Mouse (Mus musculus) left cerebral cortex, adult 11 months (tissue): Measurements from ENCODE around the gene Gm10337.

ENCODE experiments used
- DNase-seq: peaks from one replicate; pipeline ENCODE4 v3.0.0; 2022; ENCODE audit warnings: low spot score

Gene Gm10337

DNA sequence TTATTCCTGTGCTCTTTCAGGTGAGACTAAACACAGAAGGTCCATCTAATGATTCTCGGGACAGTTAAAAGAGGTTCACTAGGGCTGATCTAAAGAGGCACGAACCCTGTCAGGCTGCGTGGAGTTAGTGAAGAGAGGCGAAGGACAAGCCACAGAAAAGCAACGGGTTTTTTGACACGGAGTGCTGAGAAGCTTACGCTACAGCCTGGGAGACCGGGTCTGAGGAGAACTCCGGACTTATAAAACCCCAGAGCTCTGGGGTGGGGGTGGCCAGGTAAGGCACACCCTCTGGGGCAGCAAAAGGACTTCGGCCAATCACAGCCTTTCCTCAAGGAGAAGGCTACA is 14.1 kb downstream of the Gm10337 start:
- DNase-seq = no peak

DNA sequence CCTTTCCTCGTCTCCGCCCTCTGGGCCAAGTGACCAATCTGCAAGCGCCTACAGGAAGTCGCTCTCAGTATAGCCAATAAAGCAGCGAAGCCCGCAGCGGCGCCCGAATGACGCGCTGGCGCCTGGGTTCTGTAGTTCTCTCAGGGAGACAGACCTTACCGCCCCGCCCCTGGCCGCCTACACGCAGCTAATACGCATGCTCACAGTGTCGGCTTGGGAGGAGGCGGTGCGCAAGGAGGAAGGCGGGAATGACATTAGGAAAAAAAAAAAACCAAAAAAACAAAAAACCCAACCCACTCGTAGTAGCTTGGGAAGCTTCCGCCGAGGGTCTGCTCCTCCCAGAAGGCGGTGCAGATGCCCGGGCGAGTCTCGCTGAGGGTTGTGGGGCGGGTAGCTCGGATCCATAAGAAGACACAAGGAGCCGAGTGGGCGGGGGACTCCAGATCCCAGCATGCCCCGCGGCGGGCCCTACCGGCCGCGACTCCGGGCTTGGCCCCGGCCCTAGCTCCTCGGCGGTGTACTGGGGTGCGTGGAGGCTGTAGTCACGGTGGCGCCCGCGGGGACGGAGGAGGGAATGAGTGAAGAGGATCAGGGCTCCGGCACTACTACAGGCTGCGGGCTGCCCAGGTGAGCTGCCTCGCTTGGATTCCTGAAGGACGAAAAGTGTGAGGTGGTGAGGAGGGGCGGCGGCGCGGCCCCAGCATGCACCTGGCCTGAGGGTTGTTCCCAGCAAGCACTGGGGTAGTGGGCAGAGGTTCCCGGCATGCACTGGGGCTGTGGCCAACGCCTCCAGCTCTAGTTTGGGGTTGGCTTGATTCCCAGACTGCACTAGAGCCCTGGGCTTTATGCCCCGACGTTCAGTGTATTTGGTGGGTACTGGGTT is 14.7 kb downstream of the Gm10337 start, which contains the start of gene Tarbp2:
Tarbp2 (plus strand) TSS at position 217 of the 883 bp plus-strand sequence.
- peak; percentile 100 for DNase-seq

DNA sequence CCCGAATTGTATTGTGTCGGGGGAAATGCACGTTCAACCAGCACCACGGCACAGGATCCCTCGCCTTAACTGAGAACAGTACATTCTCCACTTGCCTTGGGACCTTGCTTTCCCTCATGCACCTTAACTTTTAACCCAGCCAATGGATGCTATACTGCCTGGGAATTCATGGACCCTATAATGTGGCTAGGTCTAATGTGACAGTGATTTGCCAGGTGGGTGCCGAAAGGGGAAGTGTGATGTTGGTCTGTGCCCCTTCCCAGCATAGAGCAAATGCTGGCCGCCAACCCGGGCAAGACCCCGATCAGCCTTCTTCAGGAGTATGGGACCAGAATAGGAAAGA is 15.3 kb downstream of the Gm10337 start:
- no peak for DNase-seq

DNA sequence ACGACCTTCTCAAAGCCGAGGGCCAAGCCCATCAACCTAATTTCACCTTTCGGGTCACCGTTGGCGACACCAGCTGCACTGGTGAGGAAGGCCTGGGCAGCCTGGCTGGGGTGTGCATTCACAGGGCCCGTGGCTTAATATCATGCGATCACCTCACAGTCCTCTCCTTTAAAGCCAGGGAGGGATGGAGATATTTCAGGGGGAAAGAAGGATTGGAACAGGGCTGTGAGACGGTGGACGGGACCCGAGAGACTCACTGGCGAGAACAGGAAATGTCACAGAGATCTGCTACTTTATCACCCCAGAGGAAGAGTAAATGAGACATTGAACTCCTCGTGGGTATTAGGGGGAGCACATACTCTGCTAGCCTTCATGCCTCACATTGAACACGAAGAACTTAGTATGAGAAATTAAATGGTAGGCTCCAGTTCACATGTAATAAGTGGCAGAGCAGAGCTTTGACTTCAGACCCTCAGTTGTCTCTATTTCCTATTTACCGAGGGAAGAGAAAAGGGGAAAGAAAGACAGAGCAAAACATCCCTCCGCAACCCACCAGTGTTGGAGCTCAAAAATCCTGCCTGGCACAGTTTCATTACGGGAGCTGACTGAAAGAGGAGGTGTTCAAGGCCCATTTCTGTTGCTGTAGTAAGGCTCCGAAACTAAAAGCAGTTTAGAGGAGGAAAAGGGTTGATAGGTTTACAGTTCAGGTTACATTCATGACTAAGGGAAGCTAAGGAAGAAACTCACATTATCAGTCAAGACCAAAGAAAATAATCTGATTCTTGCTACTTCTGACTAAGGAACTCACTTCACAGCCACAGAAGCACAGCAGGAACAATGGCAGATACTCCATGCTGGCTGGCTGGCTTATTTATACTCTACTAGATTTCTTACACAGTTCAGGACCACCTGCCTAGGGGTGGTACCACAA is 16.0 kb downstream of the Gm10337 start:
- no peak for DNase-seq

DNA sequence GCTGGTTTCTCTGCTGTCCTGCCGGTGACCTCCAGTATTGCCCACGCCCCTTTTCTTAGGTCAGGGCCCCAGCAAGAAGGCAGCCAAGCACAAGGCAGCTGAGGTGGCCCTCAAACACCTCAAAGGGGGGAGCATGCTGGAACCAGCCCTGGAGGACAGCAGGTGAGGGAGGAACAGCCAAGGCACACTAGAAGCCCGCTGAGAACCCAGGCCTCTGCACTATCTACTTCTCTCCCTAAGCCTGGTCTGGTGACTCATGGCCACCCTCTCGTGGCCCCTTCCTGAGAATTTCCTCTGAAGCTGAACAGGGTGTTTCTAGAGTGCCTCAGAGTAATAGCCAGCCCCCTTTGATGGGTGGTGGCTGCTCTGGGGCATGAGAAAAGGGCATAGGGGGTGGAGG is 16.9 kb downstream of the Gm10337 start:
- no peak for DNase-seq

DNA sequence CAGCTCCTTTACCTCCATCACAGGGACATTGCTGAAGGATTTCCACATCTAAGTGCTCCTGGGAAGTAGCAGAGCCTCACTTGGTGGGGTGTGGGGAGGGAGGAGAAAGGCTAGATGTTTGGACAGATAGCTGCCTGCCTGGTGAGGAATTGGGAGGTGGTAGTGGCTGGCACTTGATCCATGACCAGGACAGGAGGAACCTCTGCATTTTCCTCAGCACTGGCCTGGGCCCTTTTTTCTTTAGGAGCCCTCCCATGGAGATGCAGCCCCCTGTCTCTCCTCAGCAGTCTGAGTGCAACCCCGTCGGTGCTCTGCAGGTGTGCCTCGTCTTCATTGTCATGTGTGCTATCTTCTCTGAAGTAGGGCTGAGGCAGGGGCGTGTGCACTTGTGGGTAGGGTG is 18.0 kb downstream of the Gm10337 start:
- DNase-seq = no peak

DNA sequence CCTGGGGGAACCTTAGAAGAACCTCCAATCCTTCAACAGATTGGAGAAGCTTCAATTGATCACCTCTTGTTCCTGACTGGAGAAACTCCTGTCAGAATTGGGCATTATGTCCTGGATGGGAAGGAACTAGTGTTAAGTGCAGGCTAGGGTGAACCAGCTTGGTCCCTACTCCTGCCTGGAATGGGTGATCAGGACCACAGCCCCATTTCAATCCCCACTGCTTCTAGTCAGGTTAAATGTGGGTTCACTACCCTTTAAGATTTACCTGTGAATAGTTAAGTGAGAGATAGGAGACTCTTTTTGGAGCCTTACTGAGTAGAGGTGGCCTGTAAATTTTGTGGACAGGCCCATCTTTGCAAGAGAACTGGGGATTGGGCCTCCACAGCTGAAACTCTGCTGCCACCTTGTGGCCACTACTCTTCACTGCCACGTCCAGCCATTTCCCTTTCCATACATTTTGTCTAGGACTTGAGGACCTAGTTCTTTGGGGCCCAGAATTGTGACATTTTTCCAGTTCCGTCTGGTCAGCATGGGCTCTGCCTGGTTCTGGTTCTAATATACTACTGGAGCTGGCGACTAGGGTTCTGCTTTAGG is 21.5 kb downstream of the Gm10337 start, which contains the start of gene Npff:
Npff (minus strand) TSS at position 51 of the 594 bp plus-strand sequence.
- no peak for DNase-seq

DNA sequence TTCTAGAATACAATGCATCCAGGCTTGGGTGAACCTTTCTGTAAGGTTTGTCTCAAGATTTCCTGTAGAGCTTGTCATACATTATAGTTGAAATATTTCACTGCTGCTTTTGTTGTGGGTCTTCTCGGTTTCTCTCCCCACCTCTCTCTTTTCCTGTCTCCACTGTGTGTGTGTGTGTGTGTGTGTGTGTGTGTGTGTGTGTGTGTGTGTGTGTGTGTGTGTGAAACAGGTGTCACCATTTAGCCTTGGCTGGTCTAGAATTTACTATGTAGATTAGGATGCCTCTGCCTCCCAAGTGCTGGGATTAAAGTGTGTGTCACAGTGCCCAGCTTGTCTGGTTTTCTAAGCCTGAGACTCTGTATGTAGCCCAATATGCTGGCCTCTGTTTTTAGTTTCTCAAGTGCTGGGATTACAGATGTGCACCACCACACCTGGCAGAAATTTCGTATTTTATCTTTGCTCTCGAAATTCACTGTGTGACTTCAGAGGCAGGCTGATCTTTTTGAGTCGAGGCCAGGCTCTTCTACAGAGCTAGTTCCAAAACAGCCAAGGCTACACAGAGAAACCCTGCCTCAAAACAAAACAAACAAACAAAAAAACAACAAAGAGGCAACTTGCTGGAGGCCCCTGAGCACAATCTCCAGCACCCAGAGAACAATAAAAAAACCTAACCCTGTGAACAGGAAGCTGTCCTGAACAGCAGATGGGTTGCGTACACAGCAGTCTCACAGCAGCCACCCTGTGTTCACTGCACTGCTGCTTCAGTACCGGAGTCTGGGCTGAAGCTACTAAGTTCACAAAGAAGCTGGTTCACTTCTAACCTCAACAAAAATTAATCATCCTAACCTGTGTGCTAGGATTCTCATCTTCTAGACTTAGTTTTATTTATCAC is 22.8 kb downstream of the Gm10337 start:
- DNase-seq = no peak

DNA sequence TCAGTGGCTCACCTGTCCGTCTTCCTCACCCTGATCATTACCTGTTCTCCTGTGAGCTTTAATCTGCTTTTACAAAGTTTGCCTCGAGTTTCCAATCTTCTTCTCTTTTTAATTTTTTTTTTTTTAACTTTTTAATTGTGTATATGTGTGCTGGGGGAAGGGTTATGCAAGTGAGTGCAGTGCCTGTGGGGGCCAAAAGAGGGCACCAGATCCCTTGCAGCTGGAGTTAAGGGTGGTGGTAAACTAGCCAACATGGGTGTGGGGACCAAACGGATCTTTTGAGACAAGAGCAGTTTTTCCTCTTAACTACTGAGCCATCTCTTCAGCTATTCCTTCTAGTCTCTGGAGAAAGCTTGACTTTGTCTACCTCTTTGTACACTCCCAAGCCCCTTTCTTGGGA is 24.4 kb downstream of the Gm10337 start:
- no peak for DNase-seq

DNA sequence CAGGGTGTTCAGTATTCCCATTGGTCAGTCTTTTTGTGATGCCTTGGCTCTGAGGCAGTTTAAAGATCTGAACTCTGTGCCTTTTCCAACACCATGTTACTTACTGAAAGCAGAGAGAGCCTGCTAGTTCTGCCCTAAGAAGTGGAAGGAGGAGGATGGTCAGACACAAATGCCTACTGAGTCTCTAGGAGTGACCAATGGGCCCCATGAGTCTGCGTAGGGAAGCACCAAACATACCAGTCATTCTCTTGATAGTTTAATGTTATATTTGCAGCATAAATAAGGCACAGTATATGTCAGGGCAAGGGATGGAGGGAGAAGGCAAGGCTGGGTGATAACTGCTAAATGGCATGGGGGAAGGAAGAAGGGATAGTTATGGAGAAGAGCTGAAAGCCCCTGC is 24.9 kb downstream of the Gm10337 start:
- no peak for DNase-seq

DNA sequence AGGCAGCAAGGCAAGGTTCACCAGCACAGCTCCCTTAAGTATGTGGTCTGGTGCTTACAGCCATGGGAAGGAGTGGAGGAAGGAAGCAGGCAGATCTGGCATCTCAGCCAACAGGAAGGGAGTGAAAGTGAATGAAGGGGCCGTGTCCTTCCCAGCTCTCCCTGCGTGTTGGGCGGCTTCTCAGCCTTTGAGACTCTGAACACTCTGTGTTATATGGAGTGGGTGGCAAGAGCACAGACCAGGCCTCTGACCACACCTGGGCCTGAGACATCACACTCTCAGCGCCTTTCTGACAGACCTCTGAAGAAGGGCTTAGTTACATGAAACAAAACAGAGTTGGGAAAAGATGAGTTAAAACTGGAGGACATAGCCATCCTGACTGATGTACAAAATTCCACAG is 27.0 kb downstream of the Gm10337 start:
- no peak for DNase-seq

DNA sequence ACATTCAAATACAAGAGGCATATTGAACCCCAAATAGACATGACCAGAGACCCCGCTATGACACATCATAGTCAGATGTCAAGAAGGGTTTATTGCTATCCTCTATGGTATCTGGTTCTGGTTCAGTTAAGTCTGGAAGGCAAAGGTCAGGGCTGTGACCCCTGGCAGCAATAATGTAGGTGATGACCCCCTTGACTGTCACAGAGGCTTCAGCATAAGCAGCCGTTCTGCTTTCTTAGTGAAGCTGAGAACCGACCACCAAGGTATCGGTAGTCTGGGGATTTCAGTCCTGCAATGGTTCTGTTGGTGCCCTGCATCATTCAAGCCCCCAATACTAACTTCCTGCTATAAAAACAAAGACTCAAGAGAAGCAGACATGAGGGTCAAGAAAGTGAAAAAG is 28.1 kb downstream of the Gm10337 start:
- DNase-seq = no peak

DNA sequence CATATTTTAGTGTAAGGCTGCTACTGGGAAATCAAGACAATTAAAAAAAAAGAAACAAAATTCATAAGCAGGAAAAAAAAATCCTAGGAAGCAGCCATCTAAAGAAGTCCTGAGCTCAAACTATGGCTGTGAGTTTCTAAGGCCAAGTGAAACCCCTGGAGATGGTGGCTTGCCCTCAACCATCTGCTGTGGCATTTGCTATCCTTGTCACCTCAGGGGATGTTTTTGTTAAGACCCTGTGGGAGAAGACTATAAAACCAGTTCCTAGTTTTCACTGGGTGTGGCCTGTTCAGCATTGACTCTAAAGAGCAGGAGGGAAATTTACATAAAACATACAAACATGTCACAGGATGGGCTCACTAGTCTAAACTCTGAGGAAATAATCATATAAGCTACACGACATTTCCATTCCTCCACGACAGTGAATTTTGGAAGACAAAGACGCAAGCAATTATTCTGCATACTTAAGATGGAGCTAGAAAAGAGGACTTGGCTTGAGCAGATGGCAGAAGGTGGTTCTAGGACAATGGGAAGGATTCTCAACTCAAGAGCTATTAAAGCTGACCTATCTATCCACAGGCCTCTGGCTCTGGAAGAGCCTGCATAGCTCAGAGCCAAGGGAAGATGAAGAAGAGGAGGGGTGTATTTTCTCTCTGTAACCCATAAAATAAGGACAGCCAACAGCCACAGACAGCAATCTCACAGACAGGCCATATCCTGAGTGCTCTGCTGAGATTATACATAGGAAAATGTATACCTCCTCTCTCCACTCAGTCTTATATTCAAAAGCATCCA is 28.8 kb downstream of the Gm10337 start:
- DNase-seq = no peak

DNA sequence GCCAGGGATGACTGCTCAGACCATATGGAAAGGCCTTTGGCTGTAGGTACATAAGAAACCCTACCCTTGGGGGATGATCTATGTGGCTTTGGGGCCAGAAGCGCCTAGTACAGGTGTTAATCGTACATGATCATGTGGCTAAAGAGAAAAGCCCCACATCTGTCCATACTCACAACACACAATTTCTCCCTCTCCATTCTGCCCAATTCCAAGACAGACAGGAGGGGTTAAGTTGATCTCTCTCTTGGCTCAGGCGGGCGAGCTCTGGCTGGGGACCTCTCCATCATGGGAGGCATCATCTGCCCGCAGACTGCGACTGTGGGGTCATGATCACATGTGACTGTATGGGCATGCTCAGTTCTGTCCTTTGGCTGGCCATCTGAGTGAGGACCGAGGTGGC is 30.4 kb downstream of the Gm10337 start:
- DNase-seq = no peak

DNA sequence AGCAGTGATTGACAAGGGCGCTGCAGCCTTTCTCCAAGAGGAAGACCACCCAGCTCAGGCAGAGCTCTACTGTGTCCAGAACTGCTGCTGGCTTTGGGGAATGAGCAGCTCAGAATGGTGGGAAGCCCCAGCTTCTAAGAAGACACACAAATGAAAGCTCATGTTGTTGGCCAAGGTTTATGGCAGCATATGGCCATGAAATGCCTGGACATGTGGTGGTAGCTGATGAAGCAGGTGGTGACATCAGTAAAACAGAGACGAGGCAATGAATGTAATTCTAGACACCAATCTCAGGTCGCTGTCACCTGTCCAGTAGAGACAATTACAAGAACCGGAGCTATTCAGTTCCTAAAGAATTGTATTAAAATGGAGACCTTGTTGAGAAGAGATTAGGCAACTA is 41.3 kb downstream of the Gm10337 start:
- no peak for DNase-seq

DNA sequence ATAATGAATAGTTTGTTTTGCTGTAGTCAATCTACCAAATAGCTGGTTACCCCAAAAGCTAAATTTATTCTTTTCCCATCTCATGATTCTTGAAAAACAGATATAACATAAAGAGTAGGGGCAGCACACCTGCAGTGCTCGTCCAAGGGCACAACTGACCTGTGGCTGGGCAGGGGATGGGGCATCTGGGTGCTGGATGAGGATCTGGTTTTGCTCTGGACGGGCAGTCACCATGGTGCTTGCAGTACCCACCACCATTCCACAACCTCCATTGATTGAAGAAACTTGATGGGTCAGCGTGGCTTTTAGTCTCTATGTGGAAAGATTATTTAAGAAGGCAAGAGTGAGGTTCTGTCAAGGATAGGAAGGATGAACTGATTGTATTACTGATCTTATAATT is 42.7 kb downstream of the Gm10337 start:
- no peak for DNase-seq

DNA sequence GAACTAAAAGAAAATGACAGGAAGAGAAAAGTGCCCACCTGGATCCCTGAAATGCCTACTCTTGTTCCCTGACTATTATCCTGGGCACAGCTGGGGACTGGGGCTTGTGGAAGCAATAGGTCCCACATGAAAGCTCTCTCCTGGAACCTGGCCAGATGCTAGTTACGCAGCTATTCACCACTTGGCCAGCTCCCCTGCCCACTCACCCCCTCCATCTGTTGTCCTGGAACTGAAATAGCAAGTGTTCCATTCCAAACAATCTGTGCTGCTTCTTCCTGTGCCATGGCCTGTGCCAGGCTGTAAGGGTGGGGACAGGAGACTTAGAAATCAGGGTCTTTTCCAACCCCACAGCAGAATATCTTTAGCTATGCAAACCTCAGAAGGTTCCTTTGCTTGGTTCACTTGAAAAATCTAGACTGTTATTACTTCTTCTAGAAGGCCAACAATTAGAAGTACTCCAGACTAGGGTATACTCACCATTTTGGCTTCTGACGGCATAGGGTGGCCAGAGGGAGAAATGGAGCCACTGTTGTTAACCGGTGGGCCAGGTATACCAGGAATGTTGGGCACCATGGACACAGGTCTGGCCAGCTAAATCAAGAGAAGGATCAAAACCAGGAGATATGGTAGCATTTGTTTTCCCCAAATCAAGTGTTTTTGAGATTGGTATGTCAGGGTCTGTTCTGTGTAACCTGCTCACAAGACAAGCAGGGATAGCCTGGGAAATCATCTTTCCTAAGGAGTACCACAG is 43.3 kb downstream of the Gm10337 start:
- DNase-seq = peak; percentile 77

DNA sequence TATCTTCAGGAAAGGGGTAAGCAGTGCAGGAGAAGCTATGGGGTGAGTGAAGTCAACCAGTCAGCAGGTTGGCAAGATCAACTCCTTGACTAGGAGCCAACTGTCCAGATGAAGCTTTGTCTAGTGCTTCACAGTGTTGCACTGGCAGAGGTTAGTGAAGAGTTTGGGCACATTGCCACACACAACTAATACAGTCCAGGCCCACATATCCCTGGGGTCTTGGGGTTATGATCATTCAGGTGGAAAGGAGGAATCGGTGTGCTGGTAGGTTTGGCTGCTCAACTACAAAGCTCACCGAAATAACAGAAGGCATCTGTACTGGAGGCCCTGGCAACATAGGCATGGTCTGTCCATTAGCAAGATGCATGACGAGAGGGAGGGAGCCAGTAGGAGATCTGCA is 44.0 kb downstream of the Gm10337 start:
- no peak for DNase-seq

DNA sequence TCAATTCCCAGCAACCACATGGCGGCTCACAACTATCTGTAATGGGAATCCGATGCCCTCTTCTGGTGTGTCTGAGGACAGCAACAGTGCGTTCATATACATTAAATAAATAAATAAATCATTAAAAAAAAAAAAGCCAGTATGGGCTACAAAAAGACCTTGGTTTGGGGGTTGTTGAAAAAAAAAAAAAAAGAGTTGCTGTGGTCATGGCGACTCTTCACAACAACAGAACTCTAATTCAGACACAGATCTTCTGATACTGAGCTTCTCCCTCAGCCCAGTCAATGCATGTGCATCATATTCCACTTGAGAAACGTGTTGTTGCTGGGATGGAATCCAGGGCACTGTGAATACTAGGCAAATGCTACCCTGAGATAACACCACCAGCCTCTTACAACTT is 49.1 kb downstream of the Gm10337 start:
- DNase-seq = no peak
